Mouse (Mus musculus) liver, embryonic 14.5 days (tissue): ENCODE results near the gene Rer1.

ENCODE experiments used
- CTCF ChIP-seq: IDR thresholded peaks from 2 replicates; pipeline ENCODE4 v1.5.1; 2016; ENCODE audit warnings: antibody characterized with exemption, low read depth, control low read depth
- EP300 ChIP-seq: IDR thresholded peaks from 2 replicates; pipeline ENCODE4 v1.6.1; 2016; ENCODE audit warnings: antibody characterized with exemption, low read depth

DNA sequence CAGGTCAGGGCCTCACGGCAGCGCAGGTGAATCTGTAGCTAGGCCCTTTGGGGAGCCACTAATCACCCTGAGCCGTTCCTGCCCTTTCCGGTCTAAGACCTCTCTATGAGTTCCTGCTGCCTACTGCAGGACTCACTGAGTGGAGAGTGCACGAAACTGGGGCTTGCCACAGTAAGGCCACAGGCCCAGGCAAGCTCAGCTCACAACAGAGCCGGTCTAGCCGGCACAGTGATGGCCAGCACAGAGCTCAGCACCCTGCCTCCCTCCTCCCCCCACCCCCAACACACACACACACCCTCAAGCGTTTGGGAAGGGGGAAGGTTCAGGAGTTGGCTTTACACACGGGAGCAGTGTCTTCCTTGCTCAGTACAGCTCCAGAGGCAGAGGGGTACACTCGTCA is 27.9 kb downstream of the Rer1 start:
- TF ChIP-seq CTCF: no peak
- TF ChIP-seq EP300: no peak
